Mouse (Mus musculus) lung, postnatal 36 days (tissue): Measurements from ENCODE around the gene Tmem123.
A peak's percentile ranks its signal among the peaks of the same experiment; 100 is the strongest.

Experiments
- DNase-seq: peaks from one replicate; pipeline ENCODE4 v3.0.0; 2022; ENCODE audit warnings: mixed read lengths

The Tmem123 gene

GRCm38 (mm10) chr9:7763614-7764300 lies at the start of gene Tmem123:
Gene Tmem123 (plus strand): TSS chr9:7764041.
- peak; percentile 100 for DNase-seq

- peak; percentile 72 for DNase-seq
Measured at GRCm38 (mm10) chr9:7714062-7714907, 49.6 kb upstream of the Tmem123 start.

GRCm38 (mm10) chr9:7714908-7715175 lies 49.0 kb upstream of the Tmem123 start:
- no peak for DNase-seq

- no peak for DNase-seq
Measured at GRCm38 (mm10) chr9:7721543-7721942, 42.3 kb upstream of the Tmem123 start.

- no peak for DNase-seq
Measured at GRCm38 (mm10) chr9:7728997-7729396, 34.8 kb upstream of the Tmem123 start.

- no peak for DNase-seq
Measured at GRCm38 (mm10) chr9:7742696-7743095, 21.1 kb upstream of the Tmem123 start.

GRCm38 (mm10) chr9:7744156-7744555 lies 19.7 kb upstream of the Tmem123 start:
- no peak for DNase-seq

- no peak for DNase-seq
Measured at GRCm38 (mm10) chr9:7748881-7749280, 15.0 kb upstream of the Tmem123 start.

GRCm38 (mm10) chr9:7749537-7749936 lies 14.3 kb upstream of the Tmem123 start:
- DNase-seq: no peak

- DNase-seq: no peak
Measured at GRCm38 (mm10) chr9:7755889-7756423, 7.9 kb upstream of the Tmem123 start.

- DNase-seq: no peak
Measured at GRCm38 (mm10) chr9:7761906-7762455, 1.9 kb upstream of the Tmem123 start.

- no peak for DNase-seq
Measured at GRCm38 (mm10) chr9:7762741-7763140, 1.1 kb upstream of the Tmem123 start.

- DNase-seq: peak; percentile 57
Measured at GRCm38 (mm10) chr9:7764463-7764871, 626 bp downstream of the Tmem123 start.

- no peak for DNase-seq
Measured at GRCm38 (mm10) chr9:7765236-7765635, 1.4 kb downstream of the Tmem123 start.

- no peak for DNase-seq
Measured at GRCm38 (mm10) chr9:7766582-7766981, 2.7 kb downstream of the Tmem123 start.

GRCm38 (mm10) chr9:7767526-7767925 lies 3.7 kb downstream of the Tmem123 start:
- no peak for DNase-seq

GRCm38 (mm10) chr9:7769081-7769480 lies 5.2 kb downstream of the Tmem123 start:
- peak; percentile 30 for DNase-seq

GRCm38 (mm10) chr9:7769491-7769890 lies 5.7 kb downstream of the Tmem123 start:
- no peak for DNase-seq

GRCm38 (mm10) chr9:7772361-7772760 lies 8.5 kb downstream of the Tmem123 start:
- no peak for DNase-seq

- no peak for DNase-seq
Measured at GRCm38 (mm10) chr9:7772773-7773454, 9.1 kb downstream of the Tmem123 start.

- no peak for DNase-seq
Measured at GRCm38 (mm10) chr9:7773686-7774085, 9.8 kb downstream of the Tmem123 start.

- DNase-seq: peak; percentile 25
Measured at GRCm38 (mm10) chr9:7774538-7774937, 10.7 kb downstream of the Tmem123 start.

GRCm38 (mm10) chr9:7775011-7775410 lies 11.2 kb downstream of the Tmem123 start:
- DNase-seq: no peak
